Mouse (Mus musculus) MEL (cell line): ENCODE results near the gene Nrf1.

Source experiments
- CTCF ChIP-seq, 3 experiments: IDR thresholded peaks in 2 of 3; conservative IDR thresholded peaks in 1 of 3; 2 replicates each; pipeline ENCODE4 v1.5.1; 2011 to 2012; ENCODE audit warnings: low read length in 3 of 3, low read depth in 2 of 3, mild to moderate bottlenecking in 2 of 3, improper control_type of control experiment in 1 of 3, inconsistent platforms in 1 of 3, mixed read lengths in 1 of 3, moderate library complexity in 1 of 3; ENCODE audit not compliant: control insufficient read depth in 1 of 3, insufficient read depth in 1 of 3, poor library complexity in 1 of 3, severe bottlenecking in 1 of 3
- ELF1 ChIP-seq: IDR thresholded peaks from 2 replicates; pipeline ENCODE4 v1.6.1; 2014; ENCODE audit warnings: low read depth, mild to moderate bottlenecking, inconsistent platforms, low read length, improper control_type of control experiment, moderate library complexity
- GABPA ChIP-seq: IDR thresholded peaks from 2 replicates; pipeline ENCODE4 v1.6.1; 2012; ENCODE audit warnings: low read depth, mild to moderate bottlenecking, inconsistent platforms, low read length, improper control_type of control experiment, moderate library complexity
- POLR2A ChIP-seq, 2 experiments: IDR thresholded peaks; 2 replicates each; pipeline ENCODE4 v1.6.1; 2011 to 2012; ENCODE audit warnings: low read length in 2 of 2, mild to moderate bottlenecking in 2 of 2, control low read depth in 1 of 2, improper control_type of control experiment in 1 of 2, low read depth in 1 of 2, moderate library complexity in 1 of 2; ENCODE audit not compliant: control insufficient read depth in 1 of 2, insufficient read depth in 1 of 2, poor library complexity in 1 of 2
- TBP ChIP-seq: IDR thresholded peaks from 2 replicates; pipeline ENCODE4 v1.8.0; 2011; ENCODE audit warnings: low read depth, low read length, improper control_type of control experiment
- ZNF384 ChIP-seq: IDR thresholded peaks from 2 replicates; pipeline ENCODE4 v1.6.1; 2012; ENCODE audit warnings: low read depth, mild to moderate bottlenecking, inconsistent platforms, low read length, improper control_type of control experiment

- TF ChIP-seq POLR2A (IDR thresholded peaks at IDR 0.05; ENCODE audit: control insufficient read depth in 1 of 2, insufficient read depth in 1 of 2, low read depth in 1 of 2, low read length in 2 of 2, poor library complexity in 1 of 2) (no peak), ELF1 (no peak), ZNF384 (no peak), TBP (no peak), CTCF (IDR thresholded peaks at IDR 0.05 in 2 of 3, conservative IDR thresholded peaks at IDR 0.05 in 1 of 3; ENCODE audit: control insufficient read depth in 1 of 3, insufficient read depth in 1 of 3, low read depth in 2 of 3, low read length in 3 of 3, poor library complexity in 1 of 3, severe bottlenecking in 1 of 3) (no peak), GABPA (no peak)
Measured at GRCm38 (mm10) chr6:30005851-30006250, 41.9 kb upstream of the Nrf1 start.
